Mouse (Mus musculus) heart, embryonic 11.5 days (tissue): ENCODE data around the gene Tmem144. TPM values are rescaled to one million over a fixed set of nuclear protein-coding genes. Genes with fewer than 3 reads are reported as not detected.
A peak's percentile ranks its signal among the peaks of the same experiment; 100 is the strongest.

ENCODE experiments used
- ATAC-seq: fragments of 200-750 bp; cut with Nextera tagmentation; replicated peaks from 2 replicates; pipeline ENCODE4 v1.8.0; 2017; ENCODE audit warnings: moderate library complexity; ENCODE audit not compliant: insufficient number of reproducible peaks, low FRiP score, low TSS enrichment
- H3K27ac ChIP-seq: fragments of 300-500 bp; sonication (generic); 2 replicates; pipeline ENCODE4 v1.5.1; 2014; ENCODE audit warnings: mild to moderate bottlenecking, low read depth, low read length
- H3K27me3 ChIP-seq: fragments of 300-500 bp; sonication (generic); 2 replicates; pipeline ENCODE4 v1.6.1; 2014; ENCODE audit warnings: mild to moderate bottlenecking, low read length, mixed read lengths; ENCODE audit not compliant: control insufficient read depth, insufficient read depth
- H3K36me3 ChIP-seq: fragments of 300-500 bp; sonication (generic); 2 replicates; pipeline ENCODE4 v1.6.1; 2014; ENCODE audit warnings: mild to moderate bottlenecking, low read length, moderate library complexity, mixed read lengths; ENCODE audit not compliant: control insufficient read depth, insufficient read depth
- H3K4me1 ChIP-seq: fragments of 300-500 bp; sonication (generic); 2 replicates; pipeline ENCODE4 v1.6.1; 2014; ENCODE audit warnings: low read length; ENCODE audit not compliant: control insufficient read depth, insufficient read depth
- H3K4me2 ChIP-seq: fragments of 300-500 bp; sonication (generic); 2 replicates; pipeline ENCODE4 v1.6.1; 2014; ENCODE audit warnings: mild to moderate bottlenecking, moderate library complexity
- H3K4me3 ChIP-seq: fragments of 300-500 bp; sonication (generic); 2 replicates; pipeline ENCODE4 v1.5.1; 2014; ENCODE audit warnings: low read depth, low read length
- H3K9ac ChIP-seq: fragments of 300-500 bp; sonication (generic); 2 replicates; pipeline ENCODE4 v1.6.1; 2014; ENCODE audit warnings: mild to moderate bottlenecking, low read depth, low read length, moderate library complexity
- H3K9me3 ChIP-seq: fragments of 300-500 bp; sonication (generic); replicated peaks from 2 replicates; pipeline ENCODE4 v1.6.1; 2016; ENCODE audit warnings: low read length; ENCODE audit not compliant: control insufficient read depth
- WGBS: fragments of 180-500 bp; shearing (Covaris S2); extraction: QIAGEN DNeasy Blood & Tissue Kit; methylation state at CpG from one replicate; pipeline ENCODE4 v1.1.7; 2014; ENCODE audit not compliant: insufficient replicate concordance; 5-methylcytosine and 5-hydroxymethylcytosine counted together
- polyA plus RNA-seq: library from polyadenylated mRNA; unstranded; fragments of >200 nt; fragmentation: Nextera tagmentation; extraction: Ambion mirVana; gene quantifications from 2 replicates; pipeline ENCODE4 v1.2.1, GENCODE M21; 2014

Tmem144 gene
- polyA plus RNA-seq, 1 experiment from 2014 or later = 11.7 TPM

DNA sequence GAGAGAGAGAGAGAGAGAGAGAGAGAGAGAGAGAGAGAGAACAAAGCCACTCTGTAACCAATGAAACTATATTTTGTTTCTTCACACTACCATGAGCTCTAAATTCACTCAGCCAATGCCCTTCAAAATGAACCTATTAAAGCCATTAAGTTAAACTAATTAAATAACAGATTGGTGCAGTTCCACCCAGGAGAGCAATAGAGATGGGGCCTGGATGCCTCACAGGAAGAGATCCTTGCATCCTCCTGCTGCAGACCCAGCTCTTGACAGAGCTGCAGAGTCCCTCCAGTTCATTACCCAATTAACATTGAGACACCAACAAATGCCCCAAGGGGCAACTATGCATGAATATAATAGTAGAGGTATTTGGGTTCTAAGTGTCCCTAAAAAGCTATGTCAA, 23.3 kb downstream of the Tmem144 start:
- H3K36me3 ChIP-seq = no peaks in the 10 kb centered on the region

GRCm38 (mm10) chr3:79825067-79825780, 27.3 kb downstream of the Tmem144 start:
- no peak; the same call in 1 of the 2 replicates for ATAC-seq
- no peaks in the 10 kb centered on the region for H3K27me3 ChIP-seq
- 63% methylated on average over 14 of the region's 14 CpGs for WGBS
- no peak overlapping the region for H3K4me2 ChIP-seq
- H3K9me3 ChIP-seq = no peaks in the 10 kb centered on the region
- H3K4me3 ChIP-seq = no peak overlapping the region
- H3K36me3 ChIP-seq = no peaks in the 10 kb centered on the region
- peak overlapping the region; percentile 38; the same call in 1 of the 2 replicates for H3K27ac ChIP-seq
- H3K9ac ChIP-seq = no peak overlapping the region
- no peaks in the 10 kb centered on the region for H3K4me1 ChIP-seq

More for the DNA sequence above, 23.3 kb downstream of the Tmem144 start:
- Histone ChIP-seq H3K27ac (no peak overlapping the region), H3K9me3 (no peaks in the 10 kb centered on the region), H3K4me3 (no peak overlapping the region), H3K9ac (no peak overlapping the region), H3K4me1 (no peaks in the 10 kb centered on the region), H3K27me3 (no peaks in the 10 kb centered on the region), H3K4me2 (no peak overlapping the region)
- no peak for ATAC-seq

DNA sequence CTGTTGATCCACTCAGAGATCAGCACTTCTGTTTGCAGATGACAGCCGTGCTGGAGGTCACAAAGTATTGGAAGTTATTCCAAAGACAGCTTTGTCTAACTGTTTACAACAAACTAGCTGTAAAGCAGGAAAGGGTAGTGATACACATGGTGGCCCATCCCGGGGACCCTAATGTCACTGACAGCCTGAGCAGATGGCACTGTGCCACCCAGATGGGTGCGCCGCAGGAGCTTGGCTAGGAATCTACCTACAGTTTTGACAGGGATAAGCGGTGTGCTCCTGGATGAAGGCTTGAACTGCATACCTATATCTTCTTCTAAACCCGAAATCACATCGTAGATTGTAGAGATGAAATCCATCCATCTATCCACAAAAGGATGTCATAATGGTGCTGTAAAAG, 29.4 kb downstream of the Tmem144 start:
- Histone ChIP-seq H3K36me3 (no peaks in the 10 kb centered on the region), H3K27me3 (no peaks in the 10 kb centered on the region), H3K4me1 (no peaks in the 10 kb centered on the region), H3K4me2 (no peak overlapping the region), H3K9me3 (no peaks in the 10 kb centered on the region), H3K4me3 (no peak overlapping the region), H3K27ac (no peak overlapping the region), H3K9ac (no peak overlapping the region)
- WGBS = 88% methylated on average over 7 of the region's 7 CpGs
- no peak for ATAC-seq

DNA sequence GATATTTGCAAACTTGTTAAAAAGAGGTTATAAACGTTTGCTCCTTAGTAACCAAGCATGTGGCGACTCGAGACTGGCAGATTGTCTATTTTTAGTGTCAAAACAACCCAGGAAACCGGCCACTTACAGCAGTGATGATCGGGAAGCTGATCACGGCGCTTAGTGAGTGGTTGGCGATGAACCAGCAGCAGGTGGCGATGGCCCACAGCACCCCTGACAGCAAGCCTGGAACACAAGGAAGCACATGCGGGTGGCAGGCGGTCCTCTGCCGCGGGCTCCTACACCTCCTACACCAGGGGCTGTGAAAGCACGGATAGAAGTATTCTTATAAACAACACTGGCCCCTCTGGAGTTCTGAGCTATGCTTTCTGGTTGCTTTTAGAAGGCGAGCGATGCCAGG, 31.4 kb downstream of the Tmem144 start:
- ATAC-seq = no peak

DNA sequence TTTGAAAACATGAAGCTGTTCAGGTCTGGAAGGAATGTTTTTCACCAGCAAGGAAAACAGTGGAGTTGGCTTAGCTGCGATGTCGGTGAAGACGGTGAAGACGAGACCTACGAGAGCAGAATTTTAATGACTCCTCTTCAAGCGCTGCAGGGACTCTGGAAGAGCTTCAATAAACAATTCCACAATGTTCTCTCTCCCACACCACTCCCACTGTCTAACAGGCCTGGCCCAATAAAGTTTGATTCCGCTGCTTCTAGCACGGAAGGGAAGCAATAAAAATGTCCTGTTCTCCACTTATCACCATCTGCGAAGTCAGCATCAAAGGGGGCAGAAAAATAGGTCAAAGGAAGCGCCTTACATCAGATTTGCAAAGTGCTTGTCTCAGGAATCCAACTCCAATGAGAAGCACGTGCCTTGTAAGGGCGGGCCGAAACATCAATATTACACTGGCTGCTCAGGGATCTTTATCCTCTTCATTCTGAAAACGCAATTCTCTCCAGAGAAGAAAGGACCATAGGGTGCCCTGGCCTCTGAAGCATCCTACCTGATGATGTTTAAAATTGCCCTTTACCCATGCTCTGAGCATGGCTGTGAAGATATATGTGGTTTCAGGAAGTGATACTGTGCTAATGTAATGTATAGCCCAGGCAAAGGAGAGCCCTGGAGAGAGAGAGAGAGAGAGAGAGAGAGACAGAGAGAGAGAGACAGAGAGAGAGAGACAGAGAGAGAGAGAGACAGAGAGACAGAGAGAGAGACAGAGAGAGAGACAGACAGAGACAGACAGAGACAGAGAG, 34.2 kb downstream of the Tmem144 start:
- Histone ChIP-seq H3K9me3 (no peaks in the 10 kb centered on the region), H3K4me2 (no peak overlapping the region), H3K27me3 (no peaks in the 10 kb centered on the region), H3K27ac (no peak overlapping the region), H3K4me3 (no peak overlapping the region), H3K9ac (no peak overlapping the region), H3K36me3 (no peaks in the 10 kb centered on the region), H3K4me1 (no peaks in the 10 kb centered on the region)
- no peak for ATAC-seq
- 80% methylated on average over 14 of the region's 14 CpGs for WGBS

More for the DNA sequence above, 31.4 kb downstream of the Tmem144 start:
- Histone ChIP-seq H3K36me3 (no peaks in the 10 kb centered on the region), H3K27ac (no peak overlapping the region), H3K9ac (no peak overlapping the region), H3K27me3 (no peaks in the 10 kb centered on the region), H3K4me2 (no peak overlapping the region), H3K4me1 (no peaks in the 10 kb centered on the region), H3K9me3 (no peaks in the 10 kb centered on the region), H3K4me3 (no peak overlapping the region)
- WGBS = 74% methylated on average over 16 of the region's 16 CpGs

DNA sequence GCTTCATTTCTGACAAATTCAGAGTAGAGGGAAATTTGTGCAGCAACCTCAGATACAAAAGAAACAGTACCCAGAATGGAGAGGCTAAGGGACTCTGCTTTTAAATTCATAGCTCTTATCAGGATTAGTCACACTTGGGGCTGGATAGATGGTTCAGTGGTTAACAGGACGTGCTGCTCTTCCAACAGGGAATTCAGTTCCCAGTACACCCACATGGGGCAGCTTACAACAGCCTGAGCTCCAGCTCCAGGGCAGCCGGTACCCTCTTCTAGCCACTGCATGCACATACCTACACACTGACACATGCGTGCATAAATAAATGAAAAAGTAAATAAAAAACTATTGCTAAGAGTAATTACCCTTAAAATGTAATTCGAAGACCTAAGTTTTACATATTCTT, 36.3 kb downstream of the Tmem144 start:
- no peak overlapping the region for H3K4me3 ChIP-seq
- no peak for ATAC-seq
- H3K9me3 ChIP-seq = no peaks in the 10 kb centered on the region
- 71% methylated on average over 4 of the region's 4 CpGs for WGBS
- H3K4me2 ChIP-seq = no peak overlapping the region
- H3K27ac ChIP-seq = no peak overlapping the region
- no peaks in the 10 kb centered on the region for H3K36me3 ChIP-seq
- H3K4me1 ChIP-seq = no peaks in the 10 kb centered on the region
- H3K27me3 ChIP-seq = no peaks in the 10 kb centered on the region
- H3K9ac ChIP-seq = no peak overlapping the region

DNA sequence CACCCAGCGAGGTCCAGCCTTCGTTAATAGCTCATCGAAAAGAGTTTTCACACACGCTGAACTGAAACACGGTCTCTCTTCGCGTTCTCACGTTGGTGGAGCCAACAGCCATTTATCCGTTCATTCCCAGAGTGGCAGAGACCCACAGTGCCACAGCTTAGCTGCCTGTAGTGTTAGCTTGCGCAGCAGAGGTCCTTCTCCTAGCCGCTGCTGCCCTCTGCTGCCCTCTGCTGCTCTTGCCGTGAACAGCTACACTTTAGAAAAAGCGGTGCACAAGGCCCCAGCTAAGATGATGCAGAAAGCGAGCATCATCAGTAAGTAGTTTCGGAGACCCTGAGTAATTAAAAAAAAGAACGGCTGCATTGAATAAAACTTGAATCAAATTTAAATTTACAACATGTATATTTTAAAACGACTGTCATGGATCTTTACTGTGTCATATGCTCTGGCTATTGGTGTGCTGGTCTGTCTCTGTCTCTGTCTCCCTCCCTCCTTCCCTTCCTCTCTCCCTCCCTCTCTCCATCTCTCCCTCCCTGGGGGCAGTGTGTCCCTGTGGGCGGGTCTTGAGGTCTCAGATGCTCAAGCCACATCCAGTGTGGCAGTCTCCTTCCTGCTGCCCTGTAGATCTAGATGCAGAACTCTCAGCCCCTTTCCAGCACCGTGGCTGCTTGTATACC, 38.6 kb downstream of the Tmem144 start:
- H3K4me3 ChIP-seq = no peak overlapping the region
- 28% methylated on average over 19 of the region's 19 CpGs for WGBS
- no peak for ATAC-seq
- H3K9ac ChIP-seq = no peak overlapping the region
- no peak overlapping the region for H3K27ac ChIP-seq
- no peaks in the 10 kb centered on the region for H3K9me3 ChIP-seq
- H3K27me3 ChIP-seq = no peaks in the 10 kb centered on the region
- H3K4me1 ChIP-seq = no peaks in the 10 kb centered on the region
- no peak overlapping the region for H3K4me2 ChIP-seq
- H3K36me3 ChIP-seq = no peaks in the 10 kb centered on the region

GRCm38 (mm10) chr3:79812042-79812441, 40.5 kb downstream of the Tmem144 start:
- no peak for ATAC-seq
- Histone ChIP-seq H3K4me3 (no peak overlapping the region), H3K27me3 (no peaks in the 10 kb centered on the region)

More at GRCm38 (mm10) chr3:79812042-79812441, 40.5 kb downstream of the Tmem144 start:
- H3K4me2 ChIP-seq = no peak overlapping the region
- no peak overlapping the region for H3K27ac ChIP-seq
- WGBS = 56% methylated on average over 2 of the region's 2 CpGs
- no peak overlapping the region for H3K9ac ChIP-seq
- no peaks in the 10 kb centered on the region for H3K4me1 ChIP-seq
- no peaks in the 10 kb centered on the region for H3K9me3 ChIP-seq
- H3K36me3 ChIP-seq = no peaks in the 10 kb centered on the region
